Mouse (Mus musculus) hindbrain, embryonic 12.5 days (tissue): ENCODE measurements around the gene Olfr458. TPM values are rescaled to one million over a fixed set of nuclear protein-coding genes. Genes with fewer than 3 reads are reported as not detected.
"Not testable (repeated sequence)": the region's sequence is repeated elsewhere in the genome, so short reads cannot be mapped to it uniquely, and the experiment has no call there.

Experiments used
- ATAC-seq: fragments of 200-750 bp; cut with Nextera tagmentation; 2 replicates; pipeline ENCODE4 v1.8.0; 2017; ENCODE audit warnings: moderate TSS enrichment; ENCODE audit not compliant: low FRiP score
- H3K27ac ChIP-seq: fragments of 300-500 bp; sonication (generic); 2 replicates; pipeline ENCODE4 v1.5.1; 2016; ENCODE audit warnings: mild to moderate bottlenecking
- H3K27me3 ChIP-seq: fragments of 300-500 bp; sonication (generic); 2 replicates; pipeline ENCODE4 v1.6.1; 2016; ENCODE audit warnings: mild to moderate bottlenecking
- H3K36me3 ChIP-seq: fragments of 300-500 bp; sonication (generic); 2 replicates; pipeline ENCODE4 v1.6.1; 2016; ENCODE audit warnings: mild to moderate bottlenecking
- H3K4me1 ChIP-seq: fragments of 300-500 bp; sonication (generic); 2 replicates; pipeline ENCODE4 v1.6.1; 2016
- H3K4me2 ChIP-seq: fragments of 300-500 bp; sonication (generic); replicated peaks from 2 replicates; pipeline ENCODE4 v1.6.1; 2016; ENCODE audit warnings: mild to moderate bottlenecking
- H3K4me3 ChIP-seq: fragments of 300-500 bp; sonication (generic); 2 replicates; pipeline ENCODE4 v1.5.1; 2016; ENCODE audit warnings: mild to moderate bottlenecking
- H3K9ac ChIP-seq: fragments of 300-500 bp; sonication (generic); 2 replicates; pipeline ENCODE4 v1.6.1; 2016; ENCODE audit warnings: mild to moderate bottlenecking, moderate library complexity
- H3K9me3 ChIP-seq: fragments of 300-500 bp; sonication (generic); replicated peaks from 2 replicates; pipeline ENCODE4 v1.6.1; 2016; ENCODE audit warnings: mild to moderate bottlenecking
- WGBS: fragments of 180-500 bp; shearing (Covaris S2); methylation state at CpG from one replicate; pipeline ENCODE4 v1.1.7; 2016; 5-methylcytosine and 5-hydroxymethylcytosine counted together
- polyA plus RNA-seq: library from polyadenylated mRNA; unstranded; fragments of >200 nt; fragmentation: Nextera tagmentation; extraction: Ambion mirVana; gene quantifications from 2 replicates; pipeline ENCODE4 v1.2.1, GENCODE M21; 2016

Gene Olfr458
- polyA plus RNA-seq, result not detected in 2 replicates

DNA sequence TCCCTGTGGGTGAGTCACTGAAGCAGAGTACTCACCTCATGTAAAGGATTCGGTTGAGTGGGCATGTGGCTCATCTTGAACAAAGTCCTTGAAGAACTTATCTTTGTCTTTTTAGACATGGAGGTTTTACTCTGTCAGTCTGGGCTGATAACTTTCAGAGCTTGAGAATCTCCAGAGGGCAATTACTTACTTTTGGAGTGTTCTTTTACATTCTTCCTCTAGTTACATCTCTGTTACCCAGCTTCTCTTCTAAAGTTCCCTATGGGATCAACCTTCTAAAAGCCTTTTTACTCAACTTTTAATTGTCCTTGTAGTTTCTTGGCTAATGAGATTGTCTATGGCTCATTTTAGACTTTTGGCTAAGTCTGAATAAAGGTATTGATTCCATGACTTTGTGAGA, at the start of gene Olfr458:
TSS of gene Olfr458 (minus strand) at position 101 of the 400 bp plus-strand sequence.
- 95% methylated on average over 1 of the region's 1 CpGs for WGBS
- no peaks in the 10 kb centered on the region for H3K4me1 ChIP-seq
- H3K9me3 ChIP-seq, result no peaks in the 10 kb centered on the region
- H3K27me3 ChIP-seq, result no peaks in the 10 kb centered on the region
- H3K36me3 ChIP-seq, result no peaks in the 10 kb centered on the region
- H3K4me2 ChIP-seq, result no peak within 1 kb of the TSS
- no peak within 1 kb of the TSS for H3K4me3 ChIP-seq
- ATAC-seq, result no peak
- H3K27ac ChIP-seq, result no peak within 1 kb of the TSS
- H3K9ac ChIP-seq, result no peak within 1 kb of the TSS

GRCm38 (mm10) chr6:42513461-42513860, 48.5 kb upstream of the Olfr458 start:
- ATAC-seq, result no peak
- no peak overlapping the region for H3K27ac ChIP-seq
- no peaks in the 10 kb centered on the region for H3K27me3 ChIP-seq
- no peaks in the 10 kb centered on the region for H3K9me3 ChIP-seq
- WGBS, result 74% methylated on average over 1 of the region's 1 CpGs
- no peak overlapping the region for H3K4me3 ChIP-seq
- no peaks in the 10 kb centered on the region for H3K36me3 ChIP-seq
- no peaks in the 10 kb centered on the region for H3K4me1 ChIP-seq
- H3K9ac ChIP-seq, result no peak overlapping the region
- H3K4me2 ChIP-seq, result no peak overlapping the region

GRCm38 (mm10) chr6:42509311-42509710, 44.3 kb upstream of the Olfr458 start:
- H3K36me3 ChIP-seq, result no peaks in the 10 kb centered on the region
- no peak overlapping the region for H3K4me3 ChIP-seq
- no peak overlapping the region for H3K27ac ChIP-seq
- H3K9ac ChIP-seq, result no peak overlapping the region
- H3K4me2 ChIP-seq, result no peak overlapping the region
- H3K9me3 ChIP-seq, result no peaks in the 10 kb centered on the region
- H3K4me1 ChIP-seq, result no peaks in the 10 kb centered on the region
- no peak for ATAC-seq
- no peaks in the 10 kb centered on the region for H3K27me3 ChIP-seq

DNA sequence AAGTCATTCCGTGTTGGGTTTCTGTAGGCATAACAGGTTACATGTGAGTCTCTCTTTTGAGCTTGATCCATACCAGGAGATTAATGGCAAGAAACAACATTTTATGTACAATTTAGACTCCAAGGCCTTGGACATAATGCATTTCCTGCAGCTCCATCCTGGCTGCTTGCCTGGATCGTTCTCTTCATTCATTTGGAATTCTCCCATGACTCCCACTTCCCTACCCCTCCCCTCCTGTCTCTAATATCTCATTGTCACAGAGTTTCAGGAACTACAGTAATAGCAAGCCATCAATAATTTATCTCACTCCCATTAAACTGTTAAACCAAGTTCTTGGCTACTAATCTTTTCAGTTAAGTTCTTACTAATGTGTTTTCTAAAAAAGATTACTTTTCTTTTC, 38.5 kb upstream of the Olfr458 start:
- H3K27me3 ChIP-seq, result no peaks in the 10 kb centered on the region
- no peaks in the 10 kb centered on the region for H3K36me3 ChIP-seq
- WGBS, result 97% methylated on average over 2 of the region's 2 CpGs
- no peak overlapping the region for H3K4me2 ChIP-seq
- no peaks in the 10 kb centered on the region for H3K4me1 ChIP-seq
- no peaks in the 10 kb centered on the region for H3K9me3 ChIP-seq
- no peak overlapping the region for H3K4me3 ChIP-seq
- no peak overlapping the region for H3K27ac ChIP-seq
- H3K9ac ChIP-seq, result no peak overlapping the region
- ATAC-seq, result no peak

- Histone ChIP-seq H3K9ac (no peak overlapping the region), H3K4me2 (no peak overlapping the region), H3K9me3 (no peaks in the 10 kb centered on the region), H3K36me3 (no peaks in the 10 kb centered on the region), H3K27me3 (no peaks in the 10 kb centered on the region), H3K4me1 (no peaks in the 10 kb centered on the region), H3K27ac (no peak overlapping the region), H3K4me3 (no peak overlapping the region)
- WGBS, result 77% methylated on average over 1 of the region's 1 CpGs
- no peak for ATAC-seq
These were observed 24.7 kb upstream of the Olfr458 start for GRCm38 (mm10) chr6:42489731-42490130.

DNA sequence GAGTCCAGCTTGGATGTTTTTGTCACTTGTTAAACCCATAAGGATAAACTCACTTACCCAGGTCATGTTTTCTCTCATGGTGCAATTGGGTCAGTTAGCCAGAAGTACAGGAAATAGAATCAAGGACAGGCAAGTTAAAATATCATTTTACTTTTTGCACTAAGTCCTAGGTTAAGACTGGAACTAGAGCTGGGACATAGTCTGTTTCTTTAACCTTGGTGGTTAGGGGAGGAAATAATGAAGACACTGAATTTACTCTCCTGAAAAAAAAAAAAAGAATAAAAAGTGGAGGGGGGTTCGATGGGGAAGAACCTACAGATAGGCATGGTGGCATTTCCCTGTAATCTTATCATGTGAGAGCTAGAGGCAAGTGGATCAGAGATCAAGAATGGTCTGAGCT, 22.1 kb upstream of the Olfr458 start, which contains the start of gene Olfr456:
TSS of gene Olfr456 (minus strand) at position 101 of the 400 bp plus-strand sequence.
- H3K9ac ChIP-seq, result no peak within 1 kb of the TSS
- 91% methylated on average over 1 of the region's 1 CpGs for WGBS
- H3K4me1 ChIP-seq, result no peaks in the 10 kb centered on the region
- H3K4me3 ChIP-seq, result no peak within 1 kb of the TSS
- ATAC-seq, result no peak
- H3K36me3 ChIP-seq, result no peaks in the 10 kb centered on the region
- H3K9me3 ChIP-seq, result no peaks in the 10 kb centered on the region
- H3K27me3 ChIP-seq, result no peaks in the 10 kb centered on the region
- H3K27ac ChIP-seq, result no peak within 1 kb of the TSS
- no peak within 1 kb of the TSS for H3K4me2 ChIP-seq

DNA sequence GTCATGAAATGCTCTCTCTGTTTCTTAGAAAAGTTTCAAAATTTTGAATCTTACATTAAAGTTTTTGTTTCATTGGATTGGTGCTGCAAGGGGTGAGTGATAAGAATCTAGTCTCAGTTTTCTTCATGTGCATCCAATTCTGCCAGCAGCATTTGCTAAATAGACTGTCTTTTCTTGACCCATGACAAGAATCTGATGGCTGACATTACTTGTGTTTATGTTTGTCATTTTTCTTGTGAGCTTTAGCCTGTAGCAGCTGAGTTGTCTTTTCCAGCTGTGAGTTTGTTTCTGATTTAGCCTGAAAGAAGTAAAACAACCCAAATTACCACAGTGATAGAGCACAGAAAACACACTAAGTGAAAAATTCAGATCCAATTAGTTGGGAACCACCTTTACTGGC, 19.6 kb upstream of the Olfr458 start:
- ATAC-seq, result no peak
- H3K36me3 ChIP-seq, result no peaks in the 10 kb centered on the region
- no peaks in the 10 kb centered on the region for H3K9me3 ChIP-seq
- H3K27me3 ChIP-seq, result no peaks in the 10 kb centered on the region
- H3K4me3 ChIP-seq, result no peak overlapping the region
- H3K4me1 ChIP-seq, result no peaks in the 10 kb centered on the region
- no peak overlapping the region for H3K27ac ChIP-seq
- no peak overlapping the region for H3K9ac ChIP-seq
- H3K4me2 ChIP-seq, result no peak overlapping the region

DNA sequence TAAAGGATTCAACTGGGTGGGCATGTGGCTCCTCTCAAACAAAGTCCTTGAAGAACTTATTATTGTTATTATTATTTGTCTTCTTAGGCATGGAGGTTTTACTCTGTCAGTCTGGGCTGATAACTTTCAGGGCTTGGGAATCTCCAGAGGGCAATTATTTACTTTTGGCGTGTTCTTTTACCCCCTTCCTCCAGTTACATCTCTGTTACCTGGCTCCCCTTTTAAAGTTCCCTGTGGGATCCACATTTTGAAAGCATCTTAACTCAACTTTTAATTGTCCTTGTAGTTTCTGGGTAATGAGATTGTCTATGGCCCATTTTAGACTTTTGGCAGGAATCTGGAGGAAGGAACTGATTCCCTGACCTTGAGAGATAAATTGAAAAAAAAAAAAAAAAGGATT, 11.2 kb upstream of the Olfr458 start, which contains the start of gene Olfr457:
TSS of gene Olfr457 (minus strand) at position 101 of the 400 bp plus-strand sequence.
- Histone ChIP-seq H3K4me2 (no peak within 1 kb of the TSS), H3K4me3 (no peak within 1 kb of the TSS), H3K27ac (no peak within 1 kb of the TSS), H3K9me3 (no peaks in the 10 kb centered on the region), H3K9ac (no peak within 1 kb of the TSS), H3K27me3 (no peaks in the 10 kb centered on the region), H3K4me1 (no peaks in the 10 kb centered on the region), H3K36me3 (no peaks in the 10 kb centered on the region)
- ATAC-seq, result no peak
- WGBS, result 81% methylated on average over 1 of the region's 1 CpGs

DNA sequence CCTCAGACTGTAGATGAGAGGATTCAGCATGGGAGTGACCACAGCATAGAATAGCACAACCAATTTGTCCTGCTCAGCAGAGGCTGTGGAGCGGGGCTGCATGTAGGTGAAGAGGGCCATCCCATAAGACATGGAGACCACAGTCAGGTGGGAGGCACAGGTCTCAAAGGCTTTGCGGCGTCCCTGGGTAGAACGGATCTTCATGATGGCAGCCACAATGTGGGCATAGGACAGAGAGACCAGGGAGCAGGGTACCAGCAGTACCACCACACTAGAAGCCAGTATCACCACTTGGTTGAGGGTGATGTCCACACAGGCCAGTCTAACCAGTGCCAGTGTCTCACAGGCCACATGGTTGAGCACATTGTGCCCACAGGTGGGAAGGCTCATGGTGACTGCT, 6.3 kb upstream of the Olfr458 start:
- not testable (repeated sequence) for H3K9me3 ChIP-seq, H3K36me3 ChIP-seq, ATAC-seq, H3K4me3 ChIP-seq, H3K4me2 ChIP-seq, H3K27me3 ChIP-seq, H3K4me1 ChIP-seq, H3K27ac ChIP-seq, H3K9ac ChIP-seq
- 94% methylated on average over 4 of the region's 4 CpGs for WGBS

GRCm38 (mm10) chr6:42470542-42470941, 5.5 kb upstream of the Olfr458 start:
- Histone ChIP-seq H3K4me2 (no peak overlapping the region), H3K4me3 (no peak overlapping the region), H3K9ac (no peak overlapping the region), H3K27ac (no peak overlapping the region), H3K9me3 (no peaks in the 10 kb centered on the region), H3K36me3 (no peaks in the 10 kb centered on the region), H3K27me3 (no peaks in the 10 kb centered on the region), H3K4me1 (no peaks in the 10 kb centered on the region)
- WGBS, result 92% methylated on average over 4 of the region's 4 CpGs
- ATAC-seq, result no peak

GRCm38 (mm10) chr6:42447381-42447780, 17.6 kb downstream of the Olfr458 start:
- Histone ChIP-seq H3K27ac (no peak overlapping the region), H3K9me3 (no peaks in the 10 kb centered on the region), H3K36me3 (no peaks in the 10 kb centered on the region), H3K4me2 (no peak overlapping the region), H3K4me1 (no peaks in the 10 kb centered on the region), H3K9ac (no peak overlapping the region), H3K27me3 (no peaks in the 10 kb centered on the region), H3K4me3 (no peak overlapping the region)
- 75% methylated on average over 2 of the region's 2 CpGs for WGBS
- no peak for ATAC-seq

GRCm38 (mm10) chr6:42444491-42444890, 20.5 kb downstream of the Olfr458 start:
- ATAC-seq, result no peak

DNA sequence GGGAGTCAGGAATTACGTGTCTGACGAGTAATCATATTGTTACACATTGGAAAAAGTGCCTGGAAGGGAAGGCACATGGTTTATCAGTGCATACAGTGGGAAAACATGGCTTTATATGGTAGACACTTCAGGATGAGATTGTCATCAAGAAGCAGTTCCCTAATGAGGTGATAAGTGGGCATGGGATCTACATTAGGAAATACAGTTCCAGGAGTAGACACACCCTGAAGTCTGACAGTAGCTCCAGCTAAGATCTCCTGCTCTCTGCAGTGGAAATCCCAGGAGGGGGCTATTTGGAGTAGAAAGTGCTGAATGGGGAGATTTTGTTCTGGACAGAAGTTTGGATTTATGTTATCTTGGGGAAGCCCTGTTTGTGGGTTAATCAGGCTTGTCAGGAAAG, 23.6 kb downstream of the Olfr458 start:
- 83% methylated on average over 2 of the region's 2 CpGs for WGBS
- no peak for ATAC-seq
- Histone ChIP-seq H3K27ac (no peak overlapping the region), H3K9me3 (no peaks in the 10 kb centered on the region), H3K36me3 (no peaks in the 10 kb centered on the region), H3K4me1 (no peaks in the 10 kb centered on the region), H3K4me3 (no peak overlapping the region), H3K9ac (no peak overlapping the region), H3K4me2 (no peak overlapping the region), H3K27me3 (no peaks in the 10 kb centered on the region)

More at GRCm38 (mm10) chr6:42444491-42444890, 20.5 kb downstream of the Olfr458 start:
- Histone ChIP-seq H3K4me1 (no peaks in the 10 kb centered on the region), H3K4me2 (no peak overlapping the region), H3K36me3 (no peaks in the 10 kb centered on the region), H3K9ac (no peak overlapping the region), H3K9me3 (no peaks in the 10 kb centered on the region), H3K4me3 (no peak overlapping the region), H3K27me3 (no peaks in the 10 kb centered on the region), H3K27ac (no peak overlapping the region)
- 80% methylated on average over 2 of the region's 2 CpGs for WGBS
